Mouse (Mus musculus) thymus, postnatal 4 days (tissue): Measurements from ENCODE around the gene Trmu.
"Not testable (repeated sequence)": the region's sequence is repeated elsewhere in the genome, so short reads cannot be mapped to it uniquely, and the experiment has no call there.

ENCODE experiments used
- DNase-seq: peaks from one replicate; pipeline ENCODE4 v3.0.0; 2021

Trmu gene

DNA sequence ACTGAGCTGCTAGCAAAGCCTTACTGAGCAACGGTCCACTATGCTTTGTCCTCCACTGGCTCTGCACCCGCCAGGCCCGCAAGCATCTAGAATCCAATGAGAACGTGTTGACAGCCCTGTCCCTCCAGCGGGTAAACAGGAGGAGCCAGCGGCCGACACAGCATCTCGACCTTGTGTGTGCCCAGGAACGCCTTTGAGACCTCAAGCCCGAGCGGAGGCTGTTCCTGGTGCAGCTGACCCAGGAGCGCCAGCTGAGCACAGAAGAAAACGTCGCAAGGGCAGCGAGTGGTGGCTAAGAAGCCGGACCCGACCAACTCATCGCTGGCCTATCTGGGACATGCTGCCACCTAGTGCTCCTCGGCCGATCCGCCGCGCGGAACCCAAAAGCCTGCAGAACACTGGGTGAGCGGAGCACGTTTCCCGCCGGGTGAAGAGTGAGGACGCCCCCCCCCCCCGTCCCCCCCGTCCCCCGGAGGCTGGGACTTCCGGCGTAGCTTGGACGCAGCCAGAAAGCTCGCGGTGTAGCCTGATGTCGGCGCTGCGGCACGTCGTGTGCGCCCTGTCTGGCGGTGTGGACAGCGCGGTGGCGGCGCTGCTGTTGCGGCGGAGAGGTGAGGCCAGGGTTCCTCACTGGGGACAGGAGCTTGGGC is at the start of gene Trmu:
Gene Trmu (plus strand): TSS at position 465 of the 650 bp plus-strand sequence.
- DNase-seq: peak; percentile 91

DNA sequence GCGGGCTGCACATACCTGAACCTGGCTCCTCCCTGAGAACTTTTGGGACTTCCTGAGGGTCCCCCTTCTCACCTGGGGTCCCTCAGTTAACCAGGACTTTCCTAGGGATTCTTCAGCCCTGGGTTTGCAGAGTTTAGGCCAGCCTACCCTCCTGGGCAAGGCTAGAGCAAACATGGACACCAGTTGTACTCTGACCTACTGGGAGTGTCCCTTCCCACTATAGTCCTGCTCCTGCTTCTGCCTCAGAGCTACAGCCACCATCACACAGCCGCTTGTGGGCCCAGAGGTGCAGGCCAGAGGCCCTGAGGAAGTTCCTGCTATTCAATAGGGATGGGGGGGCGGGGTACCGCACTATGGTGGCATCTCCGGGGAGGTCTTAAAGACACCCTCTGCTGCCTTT is 49.6 kb upstream of the Trmu start:
- no peak for DNase-seq

DNA sequence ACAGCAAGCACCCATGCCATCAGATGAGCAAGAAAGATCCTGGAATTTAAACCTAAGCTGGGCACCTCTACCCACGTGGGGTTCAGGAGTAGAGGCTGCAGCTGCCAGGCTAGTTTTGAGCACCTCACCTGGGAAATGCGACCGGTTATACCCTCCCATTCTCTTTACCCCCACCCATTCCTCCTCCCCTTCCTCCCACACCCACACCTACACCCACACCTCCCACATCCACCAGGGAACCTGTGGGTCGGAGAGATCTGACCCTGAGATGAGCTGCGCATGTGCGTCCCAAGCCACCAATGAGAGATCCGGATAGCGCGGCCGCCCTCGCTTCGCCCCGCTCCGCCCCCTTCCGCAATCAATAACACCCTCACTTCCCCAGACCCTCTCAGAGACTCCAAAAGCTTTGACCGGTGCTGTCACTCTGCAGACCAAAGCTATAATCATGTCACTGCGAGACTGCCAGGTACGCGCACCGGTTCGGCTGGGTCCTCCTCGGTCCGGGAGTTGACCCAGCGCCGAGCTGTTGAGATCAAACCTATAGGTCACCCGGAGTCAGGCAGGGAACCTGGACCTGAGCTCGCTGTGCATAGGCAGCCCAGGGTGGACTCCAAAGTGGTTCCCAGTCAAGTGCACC is 47.0 kb upstream of the Trmu start, which contains the start of gene Ttc38:
Gene Ttc38 (plus strand): TSS at position 353 of the 637 bp plus-strand sequence.
- peak; percentile 86 for DNase-seq

GRCm38 (mm10) chr15:85832599-85832998 is 46.5 kb upstream of the Trmu start:
- no peak for DNase-seq

GRCm38 (mm10) chr15:85835335-85835734 is 43.8 kb upstream of the Trmu start:
- DNase-seq: no peak

GRCm38 (mm10) chr15:85836887-85837286 is 42.2 kb upstream of the Trmu start:
- DNase-seq: no peak

DNA sequence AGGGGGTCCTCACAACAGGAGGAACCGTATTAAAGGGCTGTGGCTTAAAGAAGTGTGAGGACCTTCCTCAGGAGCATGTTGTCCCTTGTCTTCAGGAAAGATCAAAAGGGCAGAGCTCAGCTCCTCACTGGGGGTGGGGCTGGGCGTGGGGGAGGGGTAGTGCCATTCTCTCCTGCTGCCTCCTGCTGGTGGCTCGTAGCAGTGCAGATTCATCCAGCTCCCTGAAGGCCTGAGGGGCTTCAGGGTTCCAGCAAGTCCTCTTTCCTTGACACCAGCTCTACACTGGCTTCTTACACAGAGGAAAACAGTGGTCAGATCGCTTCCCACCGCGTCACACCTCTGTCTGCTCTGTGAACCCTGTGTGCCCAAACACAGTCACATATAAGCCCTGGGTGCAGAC is 38.1 kb upstream of the Trmu start:
- peak; percentile 82 for DNase-seq

DNA sequence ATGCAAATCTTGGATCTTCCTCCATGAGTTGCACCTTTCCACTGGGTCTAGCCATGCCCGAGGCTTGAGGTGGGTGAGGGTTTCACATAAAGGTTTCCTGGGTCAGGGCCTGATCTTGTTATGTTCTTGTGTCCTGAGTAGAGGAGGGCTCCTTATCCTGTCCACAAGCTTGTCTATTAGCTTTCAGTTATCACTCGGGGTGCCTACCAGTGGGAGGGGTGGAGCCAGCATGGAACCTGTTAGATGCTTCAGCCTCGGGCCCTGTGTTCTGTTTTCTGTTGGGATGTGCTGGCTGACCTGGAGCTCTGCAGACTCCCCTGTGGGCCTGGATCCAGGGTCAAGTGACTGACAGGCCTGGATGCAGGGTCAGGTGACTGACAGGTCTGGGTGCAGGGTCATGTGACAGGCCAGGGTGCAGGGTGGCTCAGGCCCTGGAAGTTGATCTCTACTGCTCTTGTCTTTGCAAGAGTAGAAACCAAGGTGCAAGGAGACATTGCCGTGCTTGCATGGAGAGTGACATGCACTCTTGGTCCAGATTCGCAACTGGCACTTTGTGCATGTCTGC is 37.2 kb upstream of the Trmu start:
- DNase-seq: no peak

DNA sequence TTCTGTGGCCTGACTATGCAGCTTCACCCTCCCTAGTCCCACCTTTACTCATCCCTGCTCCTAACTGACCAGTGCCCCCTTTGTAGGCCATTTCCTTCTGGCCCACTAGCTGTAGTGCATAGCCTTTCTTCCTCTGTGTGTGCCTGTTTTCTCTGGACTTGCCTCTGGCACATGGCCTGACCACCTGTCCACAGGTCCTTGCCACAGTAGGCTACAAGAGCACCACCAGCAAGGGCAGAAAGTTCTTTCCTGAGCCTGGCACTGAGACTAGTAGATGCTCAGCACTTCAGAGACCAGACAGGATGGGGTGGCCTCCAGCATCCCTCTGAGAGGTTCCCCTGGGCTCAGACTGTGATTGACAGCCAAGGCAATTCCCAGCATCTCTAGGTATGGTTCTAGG is 34.0 kb upstream of the Trmu start:
- no peak for DNase-seq

GRCm38 (mm10) chr15:85851656-85852392 is 27.3 kb upstream of the Trmu start:
- no peak for DNase-seq

DNA sequence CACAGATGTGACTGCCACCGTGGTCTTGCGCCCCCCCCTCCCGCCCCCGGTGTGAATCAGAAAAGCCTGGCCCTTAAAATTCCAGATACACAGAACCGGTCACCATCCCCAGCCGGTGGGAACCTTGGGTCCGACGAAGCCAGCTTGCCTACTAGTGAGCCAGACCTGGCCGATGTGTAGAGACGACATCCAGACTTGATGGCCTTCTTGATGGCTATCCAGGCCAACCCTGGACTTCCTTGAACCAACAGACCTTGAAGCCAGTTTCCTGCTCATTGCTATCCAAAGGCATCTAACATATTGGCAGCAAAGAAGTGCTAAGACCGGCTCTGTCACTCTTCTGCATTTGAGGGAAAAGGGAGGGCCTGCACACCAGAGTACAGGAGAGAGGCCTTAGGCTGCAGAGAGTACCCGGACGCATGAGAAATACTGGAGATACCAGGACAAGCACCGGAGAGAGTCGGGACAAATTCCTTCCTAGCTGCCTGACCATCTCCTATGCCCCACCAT is 20.1 kb upstream of the Trmu start:
- DNase-seq: no peak

DNA sequence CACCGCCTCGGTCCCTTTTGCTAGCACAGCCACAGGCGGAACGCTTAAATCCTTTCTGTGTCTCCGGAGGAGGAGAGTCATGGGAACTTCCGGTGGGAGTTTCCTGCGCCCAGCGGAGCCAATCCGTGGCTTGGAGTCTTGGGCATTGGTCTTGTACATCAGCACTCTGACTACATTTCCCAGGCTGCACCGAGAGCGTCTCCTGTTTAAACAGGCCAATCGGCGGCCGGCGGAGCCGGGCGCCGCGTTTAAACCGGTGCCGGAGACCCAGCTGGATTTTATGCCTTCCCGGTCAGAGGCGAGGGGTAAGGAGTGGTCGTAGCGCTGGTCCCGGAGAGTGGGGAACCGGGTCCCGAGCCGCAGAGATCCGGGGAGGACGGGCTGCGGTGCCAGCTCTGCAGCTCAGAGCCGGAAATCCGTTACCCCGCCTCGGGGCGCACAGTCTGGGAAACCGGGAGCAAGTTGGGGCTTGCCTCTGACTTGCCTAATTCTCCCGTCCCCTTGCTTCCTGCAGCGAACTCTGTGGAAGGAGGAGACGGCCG is 19.6 kb upstream of the Trmu start, which contains the start of gene Gtse1:
Gene Gtse1 (plus strand): TSS at position 256 of the 542 bp plus-strand sequence.
- DNase-seq: peak; percentile 91

GRCm38 (mm10) chr15:85865913-85866312 is 13.2 kb upstream of the Trmu start:
- DNase-seq: not testable (repeated sequence)

- DNase-seq: peak; percentile 75
These were observed 11.4 kb upstream of the Trmu start for GRCm38 (mm10) chr15:85867696-85868095.

DNA sequence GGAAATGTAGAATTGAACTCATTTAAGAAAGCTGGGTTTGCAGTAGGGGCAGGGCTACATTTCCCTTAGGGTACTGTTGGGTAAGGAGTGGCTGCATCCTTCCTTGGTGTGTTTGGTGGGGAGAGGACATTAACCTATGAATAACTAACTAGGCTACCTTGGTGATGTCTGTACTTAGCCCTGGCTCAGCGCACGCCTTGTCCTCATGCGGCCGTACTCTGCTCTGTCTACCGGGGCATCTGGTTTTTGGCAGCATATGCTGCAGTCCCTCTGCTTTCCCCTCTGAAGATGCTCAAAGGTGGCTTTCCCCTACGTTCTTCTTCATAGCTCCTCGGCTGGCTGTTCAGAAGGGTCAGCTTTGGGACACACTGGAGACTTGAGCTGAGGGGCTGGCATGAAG is 1.8 kb upstream of the Trmu start:
- DNase-seq: no peak

DNA sequence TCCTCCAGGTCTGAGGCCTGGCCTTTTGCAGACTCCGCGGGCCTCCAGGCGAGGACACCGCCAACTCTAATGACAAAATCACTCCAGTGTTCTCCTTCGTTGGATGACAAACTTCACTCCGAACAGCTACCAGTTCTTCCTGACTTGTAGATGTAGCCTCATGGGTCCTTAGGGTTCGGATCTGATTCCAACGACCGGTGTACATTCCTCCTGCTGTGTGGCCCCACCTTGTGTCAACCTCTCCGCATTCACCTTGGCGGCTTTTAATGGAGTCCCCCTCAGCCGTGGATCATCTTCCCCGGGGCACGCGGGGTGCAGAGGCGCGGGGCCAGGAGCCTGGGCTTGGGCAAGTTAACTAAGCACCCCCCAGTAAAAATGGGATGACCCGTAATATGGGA is 385 bp downstream of the Trmu start:
- DNase-seq: peak; percentile 58

DNA sequence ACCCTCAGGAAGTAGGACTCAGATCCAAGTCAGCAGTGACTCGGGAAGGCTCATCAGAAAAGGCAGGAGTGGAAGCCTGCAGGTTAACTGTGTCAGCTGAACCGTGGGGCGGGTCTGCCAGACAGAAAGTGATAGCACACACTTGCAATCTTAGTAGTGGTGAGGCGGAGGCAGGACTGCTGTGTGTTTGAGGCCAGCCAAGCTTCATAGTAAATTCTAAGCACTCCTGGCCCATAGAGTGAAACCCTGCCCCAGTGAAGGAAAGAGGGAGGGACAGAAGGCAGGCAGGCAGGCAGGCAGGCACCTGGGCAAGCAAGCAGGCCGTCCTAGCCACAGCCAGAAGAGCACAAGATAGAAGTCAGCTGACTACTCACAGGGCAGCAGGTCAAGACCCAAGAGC is 6.5 kb downstream of the Trmu start:
- no peak for DNase-seq

DNA sequence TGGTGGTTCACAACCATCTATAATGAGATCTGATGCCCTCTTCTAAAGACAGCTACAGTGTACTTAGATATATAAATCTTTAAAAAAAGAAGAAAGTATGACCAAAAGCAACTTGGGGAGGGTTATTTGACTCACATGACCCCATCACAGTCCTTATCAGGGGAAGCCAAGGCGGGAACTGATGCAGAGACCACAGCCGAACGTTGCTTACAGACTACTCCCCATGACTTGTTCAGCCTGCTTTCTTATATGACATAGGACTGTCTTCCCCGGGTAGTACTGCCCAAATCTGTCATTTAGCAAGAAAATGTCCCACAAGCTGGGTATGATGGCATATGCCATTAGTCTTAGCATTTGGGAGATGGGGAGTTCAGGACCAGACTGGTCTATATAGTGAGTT is 10.1 kb downstream of the Trmu start:
- no peak for DNase-seq

DNA sequence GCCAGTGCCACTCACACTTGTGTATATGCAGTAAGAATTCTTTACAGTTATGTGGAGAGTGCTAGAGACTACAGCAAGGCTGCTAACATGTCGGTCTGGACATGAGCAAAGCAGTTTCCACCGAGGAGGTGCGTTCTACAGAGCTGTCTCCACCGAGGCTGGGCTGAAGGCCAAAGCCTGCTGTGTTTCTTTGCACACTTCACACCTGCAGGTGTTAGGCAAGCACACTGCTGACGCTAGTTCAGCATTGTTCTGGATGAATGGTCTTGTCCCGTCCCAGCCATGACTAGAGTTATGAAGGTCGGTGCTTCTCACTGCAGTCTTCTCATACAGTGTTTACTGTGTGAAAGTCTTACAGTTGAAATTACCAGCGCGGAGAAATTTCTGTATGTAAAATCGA is 12.9 kb downstream of the Trmu start:
- no peak for DNase-seq

DNA sequence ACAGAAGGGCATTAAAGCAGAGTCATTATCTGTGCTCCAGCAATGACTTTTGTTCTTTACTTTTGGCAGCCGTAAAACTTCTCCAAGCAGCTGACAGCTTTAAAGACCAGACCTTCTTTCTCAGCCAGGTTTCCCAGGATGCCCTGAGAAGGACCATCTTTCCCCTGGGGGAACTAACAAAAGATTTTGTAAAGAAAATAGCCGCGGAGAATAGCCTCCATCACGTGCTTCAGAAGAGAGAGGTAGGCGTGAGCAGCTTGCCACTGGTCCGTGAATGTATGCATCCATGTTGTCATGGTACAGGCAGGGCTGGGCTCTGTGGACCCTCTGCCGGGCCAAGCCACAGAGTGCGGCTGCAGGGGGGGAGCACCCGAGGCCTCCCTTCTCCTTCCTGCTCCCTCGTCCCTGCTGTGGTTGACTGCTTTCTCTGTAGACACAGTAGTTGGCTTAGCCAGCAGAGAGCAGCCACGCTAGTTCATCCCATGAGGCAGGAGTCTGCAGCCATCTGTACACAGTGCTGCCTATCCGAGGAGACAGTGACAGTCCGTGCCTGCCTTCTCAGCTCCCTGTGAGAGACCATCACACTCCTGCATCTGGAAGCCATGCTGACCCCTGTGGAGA is 13.5 kb downstream of the Trmu start:
- no peak for DNase-seq

DNA sequence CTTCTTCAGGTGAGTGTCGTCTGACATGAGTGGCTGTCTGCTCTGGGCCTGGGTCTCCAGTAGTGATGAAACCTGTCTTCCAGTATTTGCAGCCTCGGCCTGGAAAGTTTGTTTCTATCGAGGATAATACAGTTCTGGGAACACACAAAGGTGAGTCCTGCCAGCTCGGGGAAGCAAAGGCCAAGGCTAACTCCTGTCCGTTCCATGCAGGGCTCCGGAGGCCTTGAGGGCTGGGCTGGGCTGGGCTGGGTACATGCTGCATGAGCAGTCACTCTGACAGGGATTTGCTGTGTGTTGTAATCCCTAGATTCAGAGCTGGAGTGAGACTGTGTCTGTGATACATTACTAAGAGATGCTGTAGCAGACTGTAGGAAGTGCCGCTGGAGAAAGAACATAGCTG is 14.8 kb downstream of the Trmu start:
- no peak for DNase-seq

- DNase-seq: peak; percentile 95
These were observed 17.2 kb downstream of the Trmu start for GRCm38 (mm10) chr15:85896284-85896683.

DNA sequence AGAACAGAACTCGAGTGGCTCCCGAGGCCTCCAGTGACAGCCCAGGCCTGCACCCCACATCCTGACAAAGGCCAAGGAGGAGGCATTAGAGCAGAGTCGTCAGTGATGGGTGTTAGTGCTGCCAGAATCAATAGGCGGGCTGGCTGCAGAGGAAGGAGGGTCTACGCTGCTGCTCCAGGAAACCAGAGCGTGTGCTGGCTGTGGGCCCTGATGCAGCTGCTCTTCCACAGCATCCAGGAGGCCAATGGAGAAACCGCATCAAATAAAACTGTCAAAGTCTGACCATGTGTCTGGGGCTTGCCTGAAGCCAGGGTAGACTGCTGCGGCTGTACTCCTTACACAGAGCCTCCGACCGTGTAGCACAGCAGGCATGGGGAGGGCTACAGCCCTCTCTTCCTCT is 18.0 kb downstream of the Trmu start:
- no peak for DNase-seq
